Mouse (Mus musculus): Measurements from ENCODE around the gene Dusp3. TPM values are rescaled to one million over a fixed set of nuclear protein-coding genes. Genes with fewer than 3 reads are reported as not detected.

Gene Dusp3
- polyA plus RNA-seq, 1 experiment, result 27.9 TPM

DNA sequence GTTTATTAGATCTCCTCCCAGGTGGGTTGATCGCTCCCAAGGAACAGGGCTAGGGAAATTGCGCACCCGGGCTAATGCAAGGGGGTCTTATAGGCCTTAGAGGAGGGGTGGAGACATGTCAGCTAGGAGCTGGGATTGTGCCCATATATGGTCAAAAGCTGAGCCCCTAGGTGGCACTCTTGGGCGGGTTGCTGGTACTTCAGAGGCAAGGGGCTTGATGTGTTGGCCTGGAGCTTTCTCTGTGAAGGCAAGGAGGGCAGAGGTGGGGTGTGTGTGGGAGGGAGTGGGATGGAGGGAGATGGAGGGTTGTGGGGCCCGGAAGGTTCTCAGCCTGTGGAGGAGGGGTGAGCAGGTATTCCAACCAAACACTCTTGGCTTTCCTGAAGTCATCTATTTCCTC is 40.3 kb downstream of the Dusp3 start:
- no peaks in the 10 kb centered on the region for H3K4me1 ChIP-seq (ENCODE audit: control insufficient read depth, insufficient read depth, insufficient read length, low read length)
- WGBS, result 46% methylated on average over 5 of the region's 5 CpGs
- TF ChIP-seq CTCF (IDR thresholded peaks at IDR 0.05; ENCODE audit: extremely low read depth, insufficient read length, insufficient replicate concordance, low read depth, low read length) (no peak), POLR2A (IDR thresholded peaks at IDR 0.05; ENCODE audit: low read depth, low read length) (no peak)
- H3K27me3 ChIP-seq (ENCODE audit: control insufficient read depth, insufficient read depth, low read length), result no peaks in the 10 kb centered on the region
- no peaks in the 10 kb centered on the region for H3K36me3 ChIP-seq (ENCODE audit: control insufficient read depth, insufficient read depth, low read length)
- no peak overlapping the region for H3K4me3 ChIP-seq (ENCODE audit: low read depth, low read length)
- no peak overlapping the region for H3K27ac ChIP-seq (ENCODE audit: insufficient read depth, low read depth, low read length)

DNA sequence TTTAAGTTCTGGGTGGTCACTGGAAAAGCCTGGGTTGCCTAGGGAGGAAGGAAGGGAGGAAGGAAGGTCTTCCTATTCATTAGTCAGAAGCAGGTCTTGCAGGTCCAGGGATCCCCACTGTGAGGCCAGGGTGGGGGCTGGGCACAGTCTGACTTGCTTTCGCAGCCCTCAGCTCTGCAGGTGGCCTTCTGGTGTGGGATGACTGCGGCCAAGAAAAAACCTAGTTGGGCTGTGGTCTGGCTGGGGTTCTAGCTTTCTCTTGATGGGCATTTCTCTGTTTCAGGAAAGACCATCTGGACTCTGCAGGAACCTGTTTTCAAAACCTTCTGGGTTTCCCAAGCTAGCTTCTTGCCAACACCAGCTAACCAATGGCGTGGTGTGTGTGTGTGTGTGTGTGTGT is 43.8 kb downstream of the Dusp3 start:
- Histone ChIP-seq H3K36me3 (ENCODE audit: control insufficient read depth, insufficient read depth, low read length) (no peaks in the 10 kb centered on the region), H3K27ac (ENCODE audit: insufficient read depth, low read depth, low read length) (no peak overlapping the region), H3K4me3 (ENCODE audit: low read depth, low read length) (no peak overlapping the region), H3K27me3 (ENCODE audit: control insufficient read depth, insufficient read depth, low read length) (no peaks in the 10 kb centered on the region), H3K4me1 (ENCODE audit: control insufficient read depth, insufficient read depth, insufficient read length, low read length) (no peaks in the 10 kb centered on the region)
- TF ChIP-seq POLR2A (IDR thresholded peaks at IDR 0.05; ENCODE audit: low read depth, low read length) (no peak), CTCF (IDR thresholded peaks at IDR 0.05; ENCODE audit: extremely low read depth, insufficient read length, insufficient replicate concordance, low read depth, low read length) (no peak)
- WGBS, result 55% methylated on average over 3 of the region's 3 CpGs

DNA sequence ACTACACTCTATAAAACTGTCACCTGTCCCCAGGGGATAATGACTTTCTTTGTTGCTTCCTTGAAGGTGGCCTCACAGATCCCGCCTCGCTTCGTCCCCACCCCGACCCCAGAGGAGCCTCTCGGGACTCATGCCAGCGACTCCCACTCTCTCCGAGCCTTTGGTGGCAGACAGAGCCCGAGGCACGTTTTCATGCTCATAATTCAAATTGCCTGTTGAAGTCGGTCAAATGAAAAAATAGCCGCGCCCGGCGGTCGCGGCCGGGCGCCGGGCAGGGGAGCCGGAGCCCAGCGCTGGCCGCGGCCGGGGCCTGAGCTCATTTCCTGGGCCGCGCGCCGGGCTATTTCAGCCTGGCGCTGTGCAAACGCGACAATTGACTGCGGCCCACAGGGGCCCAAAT is 49.7 kb downstream of the Dusp3 start:
- H3K4me3 ChIP-seq (ENCODE audit: low read depth, low read length), result peak overlapping the region; percentile 61
- WGBS, result 2% methylated on average over 32 of the region's 32 CpGs
- peaks cover 9% of the 10 kb centered on the region for H3K4me1 ChIP-seq (ENCODE audit: control insufficient read depth, insufficient read depth, insufficient read length, low read length)
- no peak overlapping the region for H3K27ac ChIP-seq (ENCODE audit: insufficient read depth, low read depth, low read length)
- H3K36me3 ChIP-seq (ENCODE audit: control insufficient read depth, insufficient read depth, low read length), result no peaks in the 10 kb centered on the region
- peaks cover 3% of the 10 kb centered on the region for H3K27me3 ChIP-seq (ENCODE audit: control insufficient read depth, insufficient read depth, low read length)
- TF ChIP-seq CTCF (IDR thresholded peaks at IDR 0.05; ENCODE audit: extremely low read depth, insufficient read length, insufficient replicate concordance, low read depth, low read length), result no peak
- TF ChIP-seq POLR2A (IDR thresholded peaks at IDR 0.05; ENCODE audit: low read depth, low read length), result no peak

DNA sequence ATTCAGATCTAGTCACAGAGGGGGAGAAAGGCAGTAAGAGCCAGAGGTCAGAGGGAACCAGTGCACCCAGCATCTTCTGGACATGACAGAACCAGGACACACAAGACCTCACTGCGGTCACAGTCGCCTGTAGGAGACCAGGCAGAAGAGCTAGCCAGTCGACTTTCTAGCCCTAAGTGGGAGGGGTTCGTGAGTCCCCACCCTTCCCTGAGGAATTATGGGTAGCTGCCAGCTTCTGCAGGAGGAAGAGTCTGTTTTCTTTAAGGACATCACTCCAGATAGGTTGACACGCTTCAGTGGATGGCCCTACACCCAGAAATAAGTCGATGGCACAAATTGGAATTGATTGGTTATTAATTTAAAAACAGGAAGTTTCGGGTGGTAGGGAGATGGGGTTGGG is 50.4 kb downstream of the Dusp3 start:
- WGBS, result 46% methylated on average over 7 of the region's 7 CpGs
- Histone ChIP-seq H3K27ac (ENCODE audit: insufficient read depth, low read depth, low read length) (peak overlapping the region; percentile 6; the same call in 1 of the 2 replicates), H3K4me3 (ENCODE audit: low read depth, low read length) (no peak overlapping the region), H3K36me3 (ENCODE audit: control insufficient read depth, insufficient read depth, low read length) (no peaks in the 10 kb centered on the region), H3K4me1 (ENCODE audit: control insufficient read depth, insufficient read depth, insufficient read length, low read length) (peaks cover 9% of the 10 kb centered on the region), H3K27me3 (ENCODE audit: control insufficient read depth, insufficient read depth, low read length) (peaks cover 3% of the 10 kb centered on the region)
- no peak for TF ChIP-seq POLR2A (IDR thresholded peaks at IDR 0.05; ENCODE audit: low read depth, low read length)
- TF ChIP-seq CTCF (IDR thresholded peaks at IDR 0.05; ENCODE audit: extremely low read depth, insufficient read length, insufficient replicate concordance, low read depth, low read length), result no peak

DNA sequence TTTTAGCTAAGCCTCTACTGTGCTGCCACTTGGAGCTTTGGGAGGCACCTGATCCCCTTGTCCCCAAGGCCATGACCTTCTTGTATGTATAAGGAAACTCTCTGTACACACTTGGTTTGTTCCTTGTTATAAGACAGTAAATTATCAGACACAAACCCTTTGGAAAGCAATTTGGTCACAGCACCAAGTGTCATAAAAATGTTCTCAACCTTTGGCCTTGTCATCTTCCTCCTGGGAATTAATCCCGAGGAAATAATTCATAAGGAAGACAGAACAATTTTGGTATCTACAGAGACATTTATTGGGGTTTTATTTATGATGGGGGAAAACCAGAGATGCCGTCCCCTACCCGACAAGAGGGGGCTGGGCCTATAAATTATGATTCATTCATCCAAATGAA is 51.1 kb downstream of the Dusp3 start:
- H3K27me3 ChIP-seq (ENCODE audit: control insufficient read depth, insufficient read depth, low read length), result peaks cover 3% of the 10 kb centered on the region
- H3K4me3 ChIP-seq (ENCODE audit: low read depth, low read length), result no peak overlapping the region
- WGBS, result 32% methylated on average over 3 of the region's 3 CpGs
- H3K4me1 ChIP-seq (ENCODE audit: control insufficient read depth, insufficient read depth, insufficient read length, low read length), result peaks cover 9% of the 10 kb centered on the region
- TF ChIP-seq CTCF (IDR thresholded peaks at IDR 0.05; ENCODE audit: extremely low read depth, insufficient read length, insufficient replicate concordance, low read depth, low read length) (no peak), POLR2A (IDR thresholded peaks at IDR 0.05; ENCODE audit: low read depth, low read length) (no peak)
- no peaks in the 10 kb centered on the region for H3K36me3 ChIP-seq (ENCODE audit: control insufficient read depth, insufficient read depth, low read length)
- no peak overlapping the region for H3K27ac ChIP-seq (ENCODE audit: insufficient read depth, low read depth, low read length)

DNA sequence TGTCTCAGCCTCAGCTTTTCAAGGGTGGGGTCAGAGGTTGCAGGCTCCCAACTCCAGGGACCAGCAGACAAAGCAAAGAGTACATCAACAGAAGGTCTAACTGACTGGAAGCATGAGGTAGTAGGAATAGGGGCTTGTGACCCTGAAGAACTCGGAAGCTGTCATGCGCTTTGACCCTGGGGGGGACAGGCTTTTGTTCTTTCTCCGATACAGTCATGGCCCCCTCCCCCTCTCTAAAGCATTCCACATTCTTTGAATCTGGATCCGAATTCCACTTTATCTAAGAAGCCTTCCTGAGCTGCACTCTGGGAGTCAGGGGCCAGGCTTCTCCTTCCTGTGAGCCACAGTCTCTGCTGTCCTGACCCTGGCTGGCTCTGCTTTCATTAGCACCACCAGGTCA is 54.8 kb downstream of the Dusp3 start:
- Histone ChIP-seq H3K36me3 (ENCODE audit: control insufficient read depth, insufficient read depth, low read length) (no peaks in the 10 kb centered on the region), H3K4me1 (ENCODE audit: control insufficient read depth, insufficient read depth, insufficient read length, low read length) (peaks cover 6% of the 10 kb centered on the region), H3K27me3 (ENCODE audit: control insufficient read depth, insufficient read depth, low read length) (no peaks in the 10 kb centered on the region), H3K4me3 (ENCODE audit: low read depth, low read length) (no peak overlapping the region), H3K27ac (ENCODE audit: insufficient read depth, low read depth, low read length) (no peak overlapping the region)
- TF ChIP-seq POLR2A (IDR thresholded peaks at IDR 0.05; ENCODE audit: low read depth, low read length), result no peak
- TF ChIP-seq CTCF (IDR thresholded peaks at IDR 0.05; ENCODE audit: extremely low read depth, insufficient read length, insufficient replicate concordance, low read depth, low read length), result no peak
- 64% methylated on average over 4 of the region's 4 CpGs for WGBS

DNA sequence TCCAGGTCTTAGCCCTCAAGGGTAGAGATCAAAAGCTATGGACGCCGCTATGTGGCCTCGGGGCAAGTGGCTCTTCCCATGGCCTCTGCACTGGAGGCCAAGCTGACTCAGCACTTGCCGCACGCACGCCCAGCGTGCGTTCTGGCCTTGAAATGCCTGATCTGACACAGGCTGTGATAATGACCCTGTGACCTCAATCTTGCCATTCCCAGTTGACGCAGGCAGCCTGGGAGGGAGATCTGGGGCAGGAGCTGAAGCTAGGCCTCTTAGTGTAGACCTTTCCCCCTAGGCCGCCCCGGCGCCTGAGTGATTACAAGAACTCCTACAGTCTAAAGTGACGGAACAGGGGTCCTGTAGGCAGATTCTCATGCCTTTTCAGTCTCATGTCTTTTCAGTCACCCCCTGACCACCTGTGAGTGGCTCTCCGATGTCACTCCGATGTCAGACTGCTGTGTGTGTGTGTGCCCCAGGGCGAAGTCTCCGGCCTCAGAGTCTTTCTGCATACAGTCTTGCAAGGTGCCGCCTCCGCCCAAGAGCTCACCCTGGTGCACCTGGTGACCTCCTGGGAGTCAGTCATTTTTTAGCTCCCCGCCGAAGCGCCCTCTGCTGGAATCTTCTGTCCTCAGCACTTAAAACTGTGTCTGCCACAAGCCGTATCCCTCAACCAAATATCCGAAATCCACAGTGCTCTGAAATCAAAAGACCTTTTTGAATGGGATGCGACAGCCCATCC is 58.6 kb downstream of the Dusp3 start:
- TF ChIP-seq CTCF (IDR thresholded peaks at IDR 0.05; ENCODE audit: extremely low read depth, insufficient read length, insufficient replicate concordance, low read depth, low read length), result peak; percentile 67; the same call in 1 of the 2 replicates
- TF ChIP-seq POLR2A (IDR thresholded peaks at IDR 0.05; ENCODE audit: low read depth, low read length), result no peak
- WGBS, result 50% methylated on average over 25 of the region's 25 CpGs
- Histone ChIP-seq H3K4me1 (ENCODE audit: control insufficient read depth, insufficient read depth, insufficient read length, low read length) (no peaks in the 10 kb centered on the region; the same call in 1 of the 2 replicates), H3K4me3 (ENCODE audit: low read depth, low read length) (no peak overlapping the region), H3K27me3 (ENCODE audit: control insufficient read depth, insufficient read depth, low read length) (no peaks in the 10 kb centered on the region), H3K27ac (ENCODE audit: insufficient read depth, low read depth, low read length) (no peak overlapping the region), H3K36me3 (ENCODE audit: control insufficient read depth, insufficient read depth, low read length) (no peaks in the 10 kb centered on the region)

Measured in small intestine, adult 2 months (tissue).